Mouse (Mus musculus): ENCODE data around the gene Olfr1177-ps.

The Olfr1177-ps gene

GRCm38 (mm10) chr2:88346392-88346791 lies at the start of gene Olfr1177-ps:
TSS of gene Olfr1177-ps (minus strand) at chr2:88346492.
- no peak for DNase-seq

- DNase-seq = no peak
Observed at GRCm38 (mm10) chr2:88386762-88387161, 40.5 kb upstream of the Olfr1177-ps start, which contains the start of gene Olfr1178. TSS of gene Olfr1178 (plus strand) at chr2:88387062.

GRCm38 (mm10) chr2:88356304-88356703 lies 10.0 kb upstream of the Olfr1177-ps start:
- DNase-seq = no peak

GRCm38 (mm10) chr2:88336421-88336820 lies 9.9 kb downstream of the Olfr1177-ps start, which contains the start of gene Olfr1176:
TSS of gene Olfr1176 (plus strand) at chr2:88336721.
- no peak for DNase-seq

GRCm38 (mm10) chr2:88327115-88327514 lies 19.2 kb downstream of the Olfr1177-ps start, which contains the start of gene Olfr1175-ps:
TSS of gene Olfr1175-ps (minus strand) at chr2:88327215.
- no peak for DNase-seq

- DNase-seq = no peak
Observed at GRCm38 (mm10) chr2:88315035-88315434, 31.3 kb downstream of the Olfr1177-ps start, which contains the start of gene Olfr1174-ps. TSS of gene Olfr1174-ps (minus strand) at chr2:88315135.

Measured in cerebellum, postnatal 36 days (tissue).